Mouse (Mus musculus): Measurements from ENCODE around the gene Acrbp. TPM values are rescaled to one million over a fixed set of nuclear protein-coding genes. Genes with fewer than 3 reads are reported as not detected.
"Not testable (repeated sequence)": the region's sequence is repeated elsewhere in the genome, so short reads cannot be mapped to it uniquely, and the experiment has no call there.

Gene Acrbp
- 9.9 and 12.4 TPM in 2 replicates for polyA plus RNA-seq (2015; fragmentation: Nextera tagmentation; extraction: Ambion mirVana)

- no peak within 1 kb of the TSS for H3K9ac ChIP-seq
- 35% methylated on average over 20 of the region's 20 CpGs for WGBS
- H3K4me3 ChIP-seq: no peak within 1 kb of the TSS
- no peaks in the 10 kb centered on the region for H3K27me3 ChIP-seq
- no peak for ATAC-seq (ENCODE audit: insufficient number of reproducible peaks, low FRiP score, low TSS enrichment, low read depth)
- H3K27ac ChIP-seq: no peak within 1 kb of the TSS
- no peaks in the 10 kb centered on the region for H3K4me1 ChIP-seq
- no peak within 1 kb of the TSS for H3K4me2 ChIP-seq
- peaks cover 91% of the 10 kb centered on the region for H3K36me3 ChIP-seq
- no peaks in the 10 kb centered on the region for H3K9me3 ChIP-seq
Measured at GRCm38 (mm10) chr6:125049678-125050077, at the start of gene Acrbp. Acrbp (plus strand) TSS chr6:125049689.

GRCm38 (mm10) chr6:125003706-125004105, 45.8 kb upstream of the Acrbp start:
- Histone ChIP-seq H3K27ac (no peak overlapping the region), H3K27me3 (peaks cover 36% of the 10 kb centered on the region), H3K36me3 (peaks cover 14% of the 10 kb centered on the region; the same call in 1 of the 2 replicates), H3K4me3 (no peak overlapping the region), H3K4me2 (no peak overlapping the region), H3K9ac (no peak overlapping the region), H3K4me1 (peaks cover 15% of the 10 kb centered on the region), H3K9me3 (no peaks in the 10 kb centered on the region)
- ATAC-seq (ENCODE audit: insufficient number of reproducible peaks, low FRiP score, low TSS enrichment, low read depth): no peak
- WGBS: 37% methylated on average over 3 of the region's 3 CpGs

GRCm38 (mm10) chr6:125005086-125005485, 44.4 kb upstream of the Acrbp start:
- peaks cover 25% of the 10 kb centered on the region for H3K27me3 ChIP-seq
- H3K4me1 ChIP-seq: peaks cover 12% of the 10 kb centered on the region; the same call in 1 of the 2 replicates
- peak overlapping the region; percentile 57 for H3K27ac ChIP-seq
- WGBS: 15% methylated on average over 3 of the region's 3 CpGs
- peaks cover 12% of the 10 kb centered on the region; the same call in 1 of the 2 replicates for H3K36me3 ChIP-seq
- ATAC-seq (ENCODE audit: insufficient number of reproducible peaks, low FRiP score, low TSS enrichment, low read depth): no peak
- no peak overlapping the region for H3K9ac ChIP-seq
- no peak overlapping the region for H3K4me2 ChIP-seq
- H3K4me3 ChIP-seq: no peak overlapping the region
- H3K9me3 ChIP-seq: no peaks in the 10 kb centered on the region

- Histone ChIP-seq H3K9me3 (no peaks in the 10 kb centered on the region), H3K4me3 (peak overlapping the region; percentile 81), H3K4me2 (peak overlapping the region; percentile 72), H3K27me3 (no peaks in the 10 kb centered on the region), H3K27ac (peak overlapping the region; percentile 99), H3K4me1 (peaks cover 21% of the 10 kb centered on the region), H3K9ac (peak overlapping the region; percentile 65), H3K36me3 (peaks cover 17% of the 10 kb centered on the region)
- no peak for ATAC-seq (ENCODE audit: insufficient number of reproducible peaks, low FRiP score, low TSS enrichment, low read depth)
- WGBS: 38% methylated on average over 13 of the region's 13 CpGs
Measured at GRCm38 (mm10) chr6:125008060-125008459, 41.4 kb upstream of the Acrbp start.

DNA sequence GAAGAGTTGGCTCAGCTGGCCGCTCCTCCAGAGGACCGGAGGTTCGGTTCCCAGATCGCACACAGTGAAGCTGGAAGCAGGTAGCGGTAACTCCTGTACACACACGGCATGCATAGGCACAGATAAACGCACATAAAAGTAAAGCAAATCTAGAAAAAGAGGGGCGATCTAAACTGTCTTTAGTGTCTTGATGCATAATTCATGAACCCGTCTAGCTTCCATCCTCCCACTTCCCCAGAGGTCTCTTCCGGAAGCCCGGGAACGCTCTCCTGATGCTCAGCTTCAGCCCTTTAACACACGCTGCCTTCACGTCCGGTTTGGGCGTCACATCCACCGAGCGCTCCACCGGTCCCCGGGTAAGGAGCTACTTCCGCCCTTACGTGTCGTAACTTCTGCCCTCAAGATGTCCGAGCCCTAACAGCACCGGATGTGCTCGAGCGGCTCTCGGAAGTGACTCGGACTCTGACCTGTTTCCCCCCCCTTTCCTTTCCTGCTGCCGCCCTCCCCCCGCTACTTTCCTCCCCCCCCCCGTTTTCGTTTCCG, 40.8 kb upstream of the Acrbp start:
- peak overlapping the region; percentile 72 for H3K4me2 ChIP-seq
- H3K4me3 ChIP-seq: peak overlapping the region; percentile 81
- WGBS: under 1% methylated on average over 30 of the region's 34 CpGs
- peak overlapping the region; percentile 99 for H3K27ac ChIP-seq
- no peaks in the 10 kb centered on the region for H3K27me3 ChIP-seq
- H3K36me3 ChIP-seq: peaks cover 23% of the 10 kb centered on the region
- peaks cover 21% of the 10 kb centered on the region for H3K4me1 ChIP-seq
- H3K9me3 ChIP-seq: no peaks in the 10 kb centered on the region
- ATAC-seq (ENCODE audit: insufficient number of reproducible peaks, low FRiP score, low TSS enrichment, low read depth): peak; percentile 97
- H3K9ac ChIP-seq: peak overlapping the region; percentile 89

DNA sequence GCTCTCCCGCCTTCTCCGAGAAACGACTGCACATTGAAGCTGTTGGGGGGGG, 40.5 kb upstream of the Acrbp start, which contains the start of gene Zfp384:
TSS of gene Zfp384 (plus strand) at position 17 of the 52 bp plus-strand sequence.
- H3K4me2 ChIP-seq: peak within 1 kb of the TSS; percentile 76
- H3K4me3 ChIP-seq: peak within 1 kb of the TSS; percentile 81
- peak within 1 kb of the TSS; percentile 89 for H3K9ac ChIP-seq
- no CpG with 5 or more reads among the region's 3 CpGs for WGBS
- H3K36me3 ChIP-seq: peaks cover 26% of the 10 kb centered on the region
- peak within 1 kb of the TSS; percentile 99 for H3K27ac ChIP-seq
- ATAC-seq (ENCODE audit: insufficient number of reproducible peaks, low FRiP score, low TSS enrichment, low read depth): no peak
- H3K27me3 ChIP-seq: no peaks in the 10 kb centered on the region
- no peaks in the 10 kb centered on the region for H3K9me3 ChIP-seq
- H3K4me1 ChIP-seq: peaks cover 21% of the 10 kb centered on the region

DNA sequence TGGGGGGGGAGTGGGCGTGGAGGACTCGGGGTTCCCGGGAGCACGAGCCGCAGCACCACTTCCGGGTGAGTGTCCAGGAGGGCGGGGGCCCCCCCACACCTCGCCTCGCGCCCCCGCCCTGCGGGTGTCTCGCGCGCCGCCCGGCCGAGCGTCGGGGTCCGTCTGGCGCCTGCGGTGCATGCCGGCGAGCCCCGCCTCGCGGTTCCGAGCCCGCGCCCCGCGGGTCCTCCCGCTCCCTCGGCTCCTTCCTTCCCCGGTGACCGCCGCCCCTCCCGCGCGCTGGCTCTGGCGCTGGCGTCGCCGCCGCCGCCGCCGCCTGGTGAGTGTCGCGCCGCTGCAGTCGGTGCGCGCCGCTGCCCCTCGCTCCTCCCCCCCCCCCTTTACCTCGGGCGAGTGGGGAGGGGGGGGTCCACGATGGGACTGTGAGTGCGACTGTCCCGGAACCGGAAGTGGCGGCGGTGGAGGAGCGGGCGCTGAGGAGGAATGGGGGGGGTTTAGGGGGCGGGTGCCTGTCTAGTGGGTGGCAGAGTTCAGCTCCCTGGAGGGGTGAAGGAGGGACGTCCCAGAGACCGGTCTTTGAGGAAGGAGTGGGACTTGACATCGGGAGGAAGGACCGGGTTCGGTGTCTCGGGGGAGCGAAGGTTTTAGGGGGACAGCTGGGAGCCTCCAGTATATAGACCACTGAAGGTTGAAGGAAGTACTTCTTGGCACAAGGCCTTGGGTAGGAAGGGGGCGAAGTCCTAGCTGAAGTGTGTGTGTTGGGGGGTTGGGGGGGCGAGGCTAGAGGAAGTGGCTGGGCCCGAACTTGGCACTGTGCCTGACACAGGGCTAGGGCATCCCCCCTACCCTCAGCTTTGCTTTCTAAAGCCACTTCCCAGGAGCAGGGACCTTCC, 40.1 kb upstream of the Acrbp start:
- Histone ChIP-seq H3K27me3 (no peaks in the 10 kb centered on the region), H3K9ac (peak overlapping the region; percentile 89), H3K9me3 (no peaks in the 10 kb centered on the region), H3K4me2 (peak overlapping the region; percentile 76), H3K36me3 (peaks cover 26% of the 10 kb centered on the region), H3K4me3 (peak overlapping the region; percentile 81), H3K27ac (peak overlapping the region; percentile 99), H3K4me1 (peaks cover 21% of the 10 kb centered on the region)
- under 1% methylated on average over 40 of the region's 78 CpGs for WGBS
- ATAC-seq (ENCODE audit: insufficient number of reproducible peaks, low FRiP score, low TSS enrichment, low read depth): peak; percentile 84

DNA sequence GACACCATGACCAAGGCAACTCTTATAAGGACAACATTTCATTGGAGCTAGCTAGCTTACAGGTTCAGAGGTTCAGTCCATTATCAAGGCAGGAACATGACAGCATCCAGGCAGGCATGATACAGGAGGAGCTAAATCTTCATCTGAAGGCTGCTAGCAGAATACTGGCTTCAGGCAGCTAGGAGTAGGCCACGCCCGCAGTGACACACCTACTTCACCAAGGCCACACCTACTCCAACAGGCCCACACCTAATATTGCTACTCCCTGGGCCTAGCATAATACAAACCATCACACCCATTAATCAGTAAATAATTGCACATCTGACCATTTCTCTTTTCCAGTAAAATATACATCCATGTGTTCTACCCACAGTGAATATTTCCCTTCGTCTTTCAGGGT, 31.8 kb upstream of the Acrbp start:
- H3K4me2 ChIP-seq: no peak overlapping the region
- H3K4me1 ChIP-seq: 0 out of 2 replicates have a peak, but pooled peaks cover 1% of the 10 kb centered on the region
- H3K27ac ChIP-seq: no peak overlapping the region
- WGBS: 91% methylated on average over 3 of the region's 3 CpGs
- H3K27me3 ChIP-seq: no peaks in the 10 kb centered on the region
- no peak overlapping the region for H3K9ac ChIP-seq
- H3K4me3 ChIP-seq: no peak overlapping the region
- H3K9me3 ChIP-seq: no peaks in the 10 kb centered on the region
- peaks cover 74% of the 10 kb centered on the region for H3K36me3 ChIP-seq
- no peak for ATAC-seq (ENCODE audit: insufficient number of reproducible peaks, low FRiP score, low TSS enrichment, low read depth)

GRCm38 (mm10) chr6:125030532-125030931, 19.0 kb upstream of the Acrbp start:
- not testable (repeated sequence) for ATAC-seq (ENCODE audit: insufficient number of reproducible peaks, low FRiP score, low TSS enrichment, low read depth); H3K4me1 ChIP-seq; H3K27ac ChIP-seq; H3K27me3 ChIP-seq; H3K4me3 ChIP-seq; H3K9ac ChIP-seq; H3K9me3 ChIP-seq; H3K4me2 ChIP-seq
- WGBS: 44% methylated on average over 8 of the region's 9 CpGs
- H3K36me3 ChIP-seq: peaks cover 79% of the 10 kb centered on the region

GRCm38 (mm10) chr6:125031604-125032003, 17.9 kb upstream of the Acrbp start:
- no peaks in the 10 kb centered on the region for H3K9me3 ChIP-seq
- H3K27ac ChIP-seq: no peak overlapping the region
- H3K4me1 ChIP-seq: no peaks in the 10 kb centered on the region
- H3K9ac ChIP-seq: no peak overlapping the region
- no peaks in the 10 kb centered on the region for H3K27me3 ChIP-seq
- no peak for ATAC-seq (ENCODE audit: insufficient number of reproducible peaks, low FRiP score, low TSS enrichment, low read depth)
- peaks cover 78% of the 10 kb centered on the region for H3K36me3 ChIP-seq
- H3K4me3 ChIP-seq: no peak overlapping the region
- WGBS: 87% methylated on average over 16 of the region's 16 CpGs
- no peak overlapping the region for H3K4me2 ChIP-seq

DNA sequence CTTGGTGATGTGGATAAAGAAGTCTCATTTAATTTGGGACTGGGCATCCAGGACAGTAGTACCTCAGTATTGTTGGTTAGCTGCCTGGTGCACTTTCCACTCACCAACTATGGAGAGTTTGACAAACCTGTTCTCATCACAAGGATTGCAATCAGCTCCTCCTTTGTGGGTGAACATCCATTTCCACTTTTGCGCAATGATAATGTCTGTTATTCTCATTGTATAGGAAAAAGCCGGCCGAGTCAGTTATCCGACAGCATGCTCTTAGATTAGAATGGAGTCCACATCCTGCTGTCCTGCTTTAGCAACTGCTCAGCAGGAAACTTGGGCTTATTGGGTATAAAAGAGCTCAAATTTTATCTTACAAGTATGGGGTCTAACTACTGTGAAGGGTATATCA, 10.8 kb upstream of the Acrbp start:
- peak overlapping the region; percentile 71; the same call in 1 of the 2 replicates for H3K4me3 ChIP-seq
- peak overlapping the region; percentile 56 for H3K4me2 ChIP-seq
- H3K27me3 ChIP-seq: no peaks in the 10 kb centered on the region
- WGBS: 88% methylated on average over 4 of the region's 4 CpGs
- H3K27ac ChIP-seq: peak overlapping the region; percentile 89
- no peaks in the 10 kb centered on the region for H3K9me3 ChIP-seq
- H3K36me3 ChIP-seq: peaks cover 44% of the 10 kb centered on the region
- no peak for ATAC-seq (ENCODE audit: insufficient number of reproducible peaks, low FRiP score, low TSS enrichment, low read depth)
- 0 out of 2 replicates have a peak overlapping the region, but pooled peaks have one; percentile 10 for H3K9ac ChIP-seq
- H3K4me1 ChIP-seq: peaks cover 18% of the 10 kb centered on the region

GRCm38 (mm10) chr6:125039131-125039530, 10.4 kb upstream of the Acrbp start:
- Histone ChIP-seq H3K4me1 (peaks cover 18% of the 10 kb centered on the region), H3K4me3 (peak overlapping the region; percentile 71), H3K27me3 (no peaks in the 10 kb centered on the region), H3K4me2 (peak overlapping the region; percentile 56), H3K9ac (0 out of 2 replicates have a peak overlapping the region, but pooled peaks have one; percentile 10), H3K36me3 (peaks cover 44% of the 10 kb centered on the region), H3K27ac (peak overlapping the region; percentile 89), H3K9me3 (no peaks in the 10 kb centered on the region)
- 6% methylated on average over 8 of the region's 8 CpGs for WGBS
- ATAC-seq (ENCODE audit: insufficient number of reproducible peaks, low FRiP score, low TSS enrichment, low read depth): no peak

Data from limb, embryonic 15.5 days (tissue).